Mouse (Mus musculus) telencephalon, adult 2 months (tissue): Measurements from ENCODE around the gene H2-T22.
"Not testable (repeated sequence)": the region's sequence is repeated elsewhere in the genome, so short reads cannot be mapped to it uniquely, and the experiment has no call there.

Source experiments
- DNase-seq: peaks from one replicate; pipeline ENCODE4 v3.0.0-alpha.2; 2011; ENCODE audit warnings: low read depth, low spot score

H2-T22 gene

GRCm38 (mm10) chr17:36030046-36030702 lies 12.4 kb downstream of the H2-T22 start:
- not testable (repeated sequence) for DNase-seq

- DNase-seq, result no peak
These were observed 13.5 kb downstream of the H2-T22 start for GRCm38 (mm10) chr17:36028879-36029619.

GRCm38 (mm10) chr17:36027663-36028062 lies 14.9 kb downstream of the H2-T22 start:
- no peak for DNase-seq

- no peak for DNase-seq
These were observed 16.6 kb downstream of the H2-T22 start for GRCm38 (mm10) chr17:36025901-36026300.

GRCm38 (mm10) chr17:36025197-36025596 lies 17.4 kb downstream of the H2-T22 start:
- no peak for DNase-seq

GRCm38 (mm10) chr17:36023710-36024654 lies 18.6 kb downstream of the H2-T22 start:
- DNase-seq, result no peak

GRCm38 (mm10) chr17:36022922-36023321 lies 19.6 kb downstream of the H2-T22 start:
- no peak for DNase-seq

- DNase-seq, result no peak
These were observed 20.4 kb downstream of the H2-T22 start for GRCm38 (mm10) chr17:36022098-36022497.

GRCm38 (mm10) chr17:36021309-36021708 lies 21.2 kb downstream of the H2-T22 start:
- DNase-seq, result no peak

- DNase-seq, result no peak
These were observed 22.1 kb downstream of the H2-T22 start, which contains the start of gene H2-T24 for GRCm38 (mm10) chr17:36020191-36021073. H2-T24 (minus strand) TSS chr17:36020560.

- no peak for DNase-seq
These were observed 23.0 kb downstream of the H2-T22 start for GRCm38 (mm10) chr17:36019519-36019918.

GRCm38 (mm10) chr17:36018979-36019378 lies 23.6 kb downstream of the H2-T22 start:
- DNase-seq, result no peak

- DNase-seq, result no peak
These were observed 25.5 kb downstream of the H2-T22 start for GRCm38 (mm10) chr17:36017046-36017445.

GRCm38 (mm10) chr17:36014977-36015376 lies 27.6 kb downstream of the H2-T22 start:
- DNase-seq, result no peak

GRCm38 (mm10) chr17:36004409-36004808 lies 38.1 kb downstream of the H2-T22 start:
- not testable (repeated sequence) for DNase-seq

- no peak for DNase-seq
These were observed 39.2 kb downstream of the H2-T22 start for GRCm38 (mm10) chr17:36003331-36003730.

GRCm38 (mm10) chr17:36001966-36002365 lies 40.6 kb downstream of the H2-T22 start:
- no peak for DNase-seq

- DNase-seq, result no peak
These were observed 41.2 kb downstream of the H2-T22 start for GRCm38 (mm10) chr17:36001121-36001897.

- no peak for DNase-seq
These were observed 42.2 kb downstream of the H2-T22 start for GRCm38 (mm10) chr17:36000349-36000748.

GRCm38 (mm10) chr17:35999356-35999755 lies 43.2 kb downstream of the H2-T22 start:
- no peak for DNase-seq
